In genomic region chr11:23994160-23994559, GRCm38 (mm10) we compare ENCODE assay signal across 21 mouse cellular contexts.
DNase-seq lines count a peak whose midpoint lies in the region; ATAC-seq lines count a peak whose summit lies in the region.
"Had no signal": no experiment of that assay in that cellular context is flagged by ENCODE, and none has a peak within 500 bp of the region (broad histone marks: within the 10 kb centered on the region; RNA-seq: fewer than 3 reads in every experiment).

No protein-coding gene starts in this region.

- no peak for DNase-seq in frontal cortex, postnatal 25 days (ENCODE audit: low spot score in 2 of 2)
- peak; percentile 36 for DNase-seq in layer of hippocampus, adult 9-11 months
- DNase-seq in layer of hippocampus, postnatal 14 days (ENCODE audit: low spot score in 2 of 2): no peak
- DNase-seq in right cerebral cortex, postnatal 25 days: peak; percentile 15
- no peak for DNase-seq in right cerebral cortex, postnatal 36 days (ENCODE audit: low spot score in 2 of 2)
- no peak for DNase-seq in T-cell, adult 2 months (ENCODE audit: low spot score)
- no peak for DNase-seq in thymus, postnatal 25 days
- DNase-seq: adrenal gland, adult 8-10 months; cerebellum, adult 9-10 months; embryo, embryonic 11 days; gastrocnemius, adult 2 months; heart, adult 2 months; heart, postnatal 4 days; liver; lung, adult 2 months; lung, postnatal 10 days; midbrain, embryonic 14.5 days; thymus, adult 18-20 months; thymus, postnatal 36 days had no signal

- peak; percentile 97 for ATAC-seq in frontal cortex, adult (ENCODE audit: low TSS enrichment)
- ATAC-seq: forebrain, embryonic 14.5 days had no signal

Comparison
In these comparisons a context has a peak if more than half of its experiments do, and no peak if none do; other contexts are left out.
1. DNase-seq: peak in layer of hippocampus, adult 9-11 months (single experiment) and right cerebral cortex, postnatal 25 days (single experiment); none in frontal cortex, postnatal 25 days (0 of 2), layer of hippocampus, postnatal 14 days (0 of 2), right cerebral cortex, postnatal 36 days (0 of 2), T-cell, adult 2 months (single experiment) and thymus, postnatal 25 days (single experiment).